Mouse (Mus musculus) cortical plate, adult 2 months (tissue): ENCODE data around the gene Vav1.

Source experiments
- CTCF ChIP-seq: fragments of 200-500 bp; IDR thresholded peaks from 2 replicates; pipeline ENCODE4 v1.5.1; 2011; ENCODE audit warnings: mild to moderate bottlenecking, control low read depth, low read length; ENCODE audit not compliant: insufficient read depth; ENCODE audit errors: extremely low read depth
- POLR2A ChIP-seq: fragments of 200-500 bp; IDR thresholded peaks from 2 replicates; pipeline ENCODE4 v1.6.1; 2011; ENCODE audit warnings: mild to moderate bottlenecking, low read length, control low read depth; ENCODE audit not compliant: insufficient read depth; ENCODE audit errors: extremely low read depth

DNA sequence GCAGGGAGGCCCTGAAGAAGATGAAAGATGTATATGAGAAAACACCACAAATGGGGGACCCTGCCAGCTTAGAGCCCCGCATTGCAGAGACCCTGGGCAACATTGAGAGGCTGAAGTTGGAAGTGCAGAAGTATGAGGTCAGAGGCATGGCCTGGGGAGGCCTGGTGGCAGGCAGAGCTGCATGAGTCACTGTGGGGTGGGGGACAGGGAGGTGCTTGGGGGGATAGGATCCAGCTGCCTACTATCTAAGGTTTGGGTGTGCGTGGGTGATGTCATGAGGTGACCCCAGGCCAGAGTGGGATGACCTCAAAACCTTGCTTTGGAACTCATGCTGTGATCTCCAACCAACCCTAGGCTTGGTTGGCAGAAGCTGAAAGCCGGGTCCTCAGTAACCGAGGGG is 17.6 kb upstream of the Vav1 start:
- TF ChIP-seq CTCF = no peak
- no peak for TF ChIP-seq POLR2A
